ENCODE assay signal across 8 mouse cellular contexts in the genomic region with DNA sequence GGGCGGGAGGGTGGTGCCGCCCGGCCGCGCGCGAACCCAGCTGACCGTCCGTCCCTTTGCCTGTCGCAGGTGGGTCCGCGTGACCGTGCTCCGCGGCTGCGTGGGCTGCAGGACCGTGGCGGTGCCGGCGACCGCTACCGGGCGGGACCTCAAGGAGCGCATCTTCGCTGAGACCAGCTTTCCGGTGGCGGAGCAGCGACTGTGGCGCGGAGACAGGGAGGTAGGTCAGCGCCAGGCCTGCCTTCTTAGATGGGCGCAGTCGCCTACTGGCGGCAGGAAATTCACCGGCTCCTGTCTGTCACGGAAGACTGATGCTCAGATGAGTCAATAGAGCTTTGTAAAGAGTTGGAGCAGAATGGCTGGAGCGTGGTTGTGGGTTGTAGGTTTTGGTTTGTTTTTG. TPM values are rescaled to one million over a fixed set of nuclear protein-coding genes. Genes with fewer than 3 reads are reported as not detected.
A peak's percentile ranks its signal among the peaks of the same experiment; 100 is the strongest.
DNase-seq lines count a peak whose midpoint lies in the region; ATAC-seq and TF ChIP-seq lines count a peak whose summit lies in the region.

No protein-coding gene starts in this region.

- H3K9me3 ChIP-seq in heart, embryonic 10.5 days, result no peaks in the 10 kb centered on the region
- H3K9me3 ChIP-seq in embryonic facial prominence, embryonic 15.5 days (replicated peaks), result no peaks in the 10 kb centered on the region
- H3K9me3 ChIP-seq in hindbrain, embryonic 14.5 days (ENCODE audit: control insufficient read depth, low read length), result no peaks in the 10 kb centered on the region
- no peaks in the 10 kb centered on the region for H3K9me3 ChIP-seq in midbrain, embryonic 15.5 days

- DNase-seq in heart, embryonic 10.5 days (ENCODE audit: low spot score), result peak; percentile 90
- no peak for DNase-seq in heart, adult 18-20 months
- DNase-seq in ZHBTc4 (ENCODE audit: low read depth, low spot score) (peak; percentile 51), liver (peak; percentile 81)
- DNase-seq in hindbrain, embryonic 14.5 days (ENCODE audit: low spot score), result peak; percentile 67
- DNase-seq in thymus, adult 2 months, result peak; percentile 73

- no peak for TF ChIP-seq POLR2A in thymus, adult 2 months (IDR thresholded peaks at IDR 0.05; ENCODE audit: control insufficient read depth, extremely low read depth, insufficient read depth, low read length, poor library complexity)

- peaks cover 17% of the 10 kb centered on the region for H3K4me1 ChIP-seq in heart, embryonic 10.5 days
- H3K4me1 ChIP-seq in embryonic facial prominence, embryonic 15.5 days, result no peaks in the 10 kb centered on the region
- peaks cover 24% of the 10 kb centered on the region for H3K4me1 ChIP-seq in hindbrain, embryonic 14.5 days (replicated peaks; ENCODE audit: control insufficient read depth, insufficient read depth, low read length)
- H3K4me1 ChIP-seq in midbrain, embryonic 15.5 days, result peaks cover 24% of the 10 kb centered on the region
- peaks cover 7% of the 10 kb centered on the region for H3K4me1 ChIP-seq in thymus, adult 2 months (replicated peaks; ENCODE audit: control insufficient read depth, insufficient read depth, low read length)

- peak; percentile 26 for ATAC-seq in embryonic facial prominence, embryonic 15.5 days (ENCODE audit: insufficient number of reproducible peaks, low FRiP score, low TSS enrichment, low read depth)
- no peak; the same call in 1 of the 2 replicates for ATAC-seq in hindbrain, embryonic 14.5 days (ENCODE audit: low FRiP score)
- peak; percentile 65 for ATAC-seq in midbrain, embryonic 15.5 days (replicated peaks)

- peaks cover 12% of the 10 kb centered on the region; the same call in 1 of the 2 replicates for H3K27me3 ChIP-seq in heart, embryonic 10.5 days (ENCODE audit: insufficient read depth, poor library complexity, severe bottlenecking)
- no peaks in the 10 kb centered on the region; the same call in 1 of the 2 replicates for H3K27me3 ChIP-seq in embryonic facial prominence, embryonic 15.5 days
- no peaks in the 10 kb centered on the region for H3K27me3 ChIP-seq in hindbrain, embryonic 14.5 days (ENCODE audit: control insufficient read depth, insufficient read depth, low read length)
- no peaks in the 10 kb centered on the region for H3K27me3 ChIP-seq in midbrain, embryonic 15.5 days (replicated peaks)
- no peaks in the 10 kb centered on the region for H3K27me3 ChIP-seq in thymus, adult 2 months (ENCODE audit: control insufficient read depth, insufficient read depth, low read length)

- H3K9ac ChIP-seq in embryonic facial prominence, embryonic 15.5 days, result peak overlapping the region; percentile 59
- H3K9ac ChIP-seq in hindbrain, embryonic 14.5 days, result peak overlapping the region; percentile 92
- H3K9ac ChIP-seq in midbrain, embryonic 15.5 days, result peak overlapping the region; percentile 64

- under 1% methylated on average over 37 of the region's 37 CpGs for WGBS in heart, embryonic 10.5 days
- WGBS in embryonic facial prominence, embryonic 15.5 days, result under 1% methylated on average over 37 of the region's 37 CpGs
- WGBS in hindbrain, embryonic 14.5 days, result under 1% methylated on average over 32 of the region's 37 CpGs
- under 1% methylated on average over 37 of the region's 37 CpGs for WGBS in midbrain, embryonic 15.5 days
- under 1% methylated on average over 37 of the region's 37 CpGs for WGBS in thymus, adult 2 months

- H3K4me2 ChIP-seq in embryonic facial prominence, embryonic 15.5 days (replicated peaks), result peak overlapping the region; percentile 92
- H3K4me2 ChIP-seq in hindbrain, embryonic 14.5 days (replicated peaks), result peak overlapping the region; percentile 77
- H3K4me2 ChIP-seq in midbrain, embryonic 15.5 days, result peak overlapping the region; percentile 48

- H3K36me3 ChIP-seq in heart, embryonic 10.5 days, result 0 out of 2 replicates have a peak, but pooled peaks cover 2% of the 10 kb centered on the region
- no peaks in the 10 kb centered on the region for H3K36me3 ChIP-seq in embryonic facial prominence, embryonic 15.5 days
- 0 out of 2 replicates have a peak, but pooled peaks cover 4% of the 10 kb centered on the region for H3K36me3 ChIP-seq in hindbrain, embryonic 14.5 days (replicated peaks; ENCODE audit: control insufficient read depth, insufficient read depth)
- H3K36me3 ChIP-seq in midbrain, embryonic 15.5 days (replicated peaks), result no peaks in the 10 kb centered on the region
- H3K36me3 ChIP-seq in thymus, adult 2 months (ENCODE audit: control insufficient read depth, insufficient read depth, low read length), result no peaks in the 10 kb centered on the region

- H3K4me3 ChIP-seq in heart, embryonic 10.5 days, result peak overlapping the region; percentile 90
- H3K4me3 ChIP-seq in embryonic facial prominence, embryonic 15.5 days (replicated peaks), result peak overlapping the region; percentile 81
- peak overlapping the region; percentile 87 for H3K4me3 ChIP-seq in hindbrain, embryonic 14.5 days (replicated peaks; ENCODE audit: low read length)
- peak overlapping the region; percentile 65 for H3K4me3 ChIP-seq in midbrain, embryonic 15.5 days
- peak overlapping the region; percentile 86 for H3K4me3 ChIP-seq in thymus, adult 2 months (ENCODE audit: control insufficient read depth, insufficient read depth, low read length)

- TF ChIP-seq CTCF in thymus, adult 2 months (IDR thresholded peaks at IDR 0.05; ENCODE audit: borderline replicate concordance, control insufficient read depth, extremely low read depth, insufficient read depth, low read length, poor library complexity), result peak; percentile 39; the same call in 1 of the 2 replicates

- peak overlapping the region; percentile 97 for H3K27ac ChIP-seq in heart, embryonic 10.5 days
- H3K27ac ChIP-seq in embryonic facial prominence, embryonic 15.5 days (replicated peaks), result peak overlapping the region; percentile 86
- H3K27ac ChIP-seq in hindbrain, embryonic 14.5 days, result peak overlapping the region; percentile 91
- peak overlapping the region; percentile 88 for H3K27ac ChIP-seq in midbrain, embryonic 15.5 days
- H3K27ac ChIP-seq in thymus, adult 2 months (ENCODE audit: control insufficient read depth, insufficient read depth, low read length), result no peak overlapping the region

RNA-seq across cellular contexts. Expression of a gene that starts 35.0 kb away (rescaled TPM):
- 2.8 and 3.8 TPM in 2 replicates for polyA plus RNA-seq in heart, embryonic 10.5 days (2016; fragmentation: Nextera tagmentation; extraction: Ambion mirVana)
- 10 to 100 TPM; 20.9 to 21.0 TPM for total RNA-seq in heart, adult 18-20 months (2021)
- 2.5 and 2.9 TPM in 2 replicates for polyA plus RNA-seq in embryonic facial prominence, embryonic 15.5 days (2015; fragmentation: Nextera tagmentation; extraction: Ambion mirVana)
- 11.7 and 12.6 TPM in 2 replicates for polyA plus RNA-seq in hindbrain, embryonic 14.5 days (2014; fragmentation: Nextera tagmentation; extraction: Ambion mirVana)
- 7.1 and 8.4 TPM in 2 replicates for polyA plus RNA-seq in midbrain, embryonic 15.5 days (2015; fragmentation: Nextera tagmentation; extraction: Ambion mirVana)
- polyA plus RNA-seq in thymus, adult 2 months (2012; rRNA removed), result 2.9 and 3.4 TPM in 2 replicates

Comparison
In these comparisons a context has a peak if more than half of its experiments do, and no peak if none do; other contexts are left out.
1. DNase-seq: peak in heart, embryonic 10.5 days (single experiment), ZHBTc4 (single experiment), hindbrain, embryonic 14.5 days (single experiment), liver (single experiment) and thymus, adult 2 months (single experiment); none in heart, adult 18-20 months (0 of 2).
2. Peak in every context shown above with its lines, with median percentiles within 50 percentile points of each other: H3K4me3 ChIP-seq, H3K4me2 ChIP-seq and H3K9ac ChIP-seq.